Mouse (Mus musculus) spleen, adult 12 weeks (tissue): ENCODE measurements around the gene Spry1.

ENCODE experiments used
- DNase-seq: peaks from one replicate; pipeline ENCODE4 v3.0.0; 2022; ENCODE audit warnings: low spot score

Gene Spry1

DNA sequence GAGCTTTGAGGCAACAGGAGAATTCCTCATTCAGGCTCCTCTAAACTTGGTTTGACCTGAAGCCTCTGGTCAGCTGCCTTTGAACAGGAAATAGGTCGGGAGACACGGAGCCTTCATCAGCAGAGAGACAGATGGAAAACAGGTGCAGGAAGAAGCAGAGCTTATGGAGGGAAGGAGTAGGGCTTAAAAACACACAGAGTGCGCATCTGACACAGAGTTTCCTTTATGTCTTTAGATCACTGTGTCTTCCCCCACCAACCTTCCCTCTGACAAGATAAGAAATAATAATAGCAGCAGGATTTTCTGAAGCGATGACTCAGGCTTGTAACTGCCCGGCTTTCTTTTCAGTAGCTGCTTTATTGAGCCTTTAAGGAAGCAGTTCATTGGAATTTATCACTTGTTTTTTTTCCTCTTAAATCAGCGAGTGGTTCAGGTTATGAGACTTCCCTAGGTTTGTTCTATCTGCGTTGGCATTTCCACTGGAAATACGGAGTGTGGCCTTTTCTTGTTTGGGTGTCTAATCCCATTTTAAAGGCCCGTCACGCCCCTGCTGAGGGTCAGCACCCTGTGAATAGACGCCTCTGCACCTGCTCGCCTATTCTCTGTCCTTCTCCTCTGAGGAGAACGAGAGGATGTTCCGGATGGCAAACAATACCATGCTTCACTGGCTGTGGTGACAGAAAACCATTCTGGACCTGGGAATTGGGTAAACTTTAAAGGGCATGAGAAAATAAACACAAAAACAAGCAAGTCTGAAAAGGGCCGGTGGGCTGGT, 32.7 kb downstream of the Spry1 start:
- no peak for DNase-seq

GRCm38 (mm10) chr3:37673513-37674261, 33.9 kb downstream of the Spry1 start:
- no peak for DNase-seq

GRCm38 (mm10) chr3:37675056-37675525, 35.3 kb downstream of the Spry1 start:
- DNase-seq, result no peak

DNA sequence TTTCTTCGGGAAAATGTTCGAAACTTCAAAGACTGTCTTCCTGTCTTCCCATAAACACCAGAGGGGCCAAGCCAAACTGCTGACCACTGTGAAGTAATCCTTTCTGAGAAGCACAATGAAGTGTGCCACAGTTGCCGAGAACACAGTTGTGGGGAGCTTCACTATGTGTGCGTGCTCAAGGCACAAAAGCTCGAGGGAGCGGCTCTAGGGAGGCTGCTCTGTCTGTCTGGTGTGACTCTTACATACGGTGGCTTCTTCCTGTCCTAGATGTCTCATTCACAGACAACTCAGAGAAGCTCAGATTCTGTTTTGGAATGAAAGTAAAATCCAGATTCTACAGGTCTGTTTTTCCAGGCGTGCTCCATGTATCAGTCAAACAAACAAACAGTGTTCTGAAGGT, 36.5 kb downstream of the Spry1 start:
- no peak for DNase-seq

DNA sequence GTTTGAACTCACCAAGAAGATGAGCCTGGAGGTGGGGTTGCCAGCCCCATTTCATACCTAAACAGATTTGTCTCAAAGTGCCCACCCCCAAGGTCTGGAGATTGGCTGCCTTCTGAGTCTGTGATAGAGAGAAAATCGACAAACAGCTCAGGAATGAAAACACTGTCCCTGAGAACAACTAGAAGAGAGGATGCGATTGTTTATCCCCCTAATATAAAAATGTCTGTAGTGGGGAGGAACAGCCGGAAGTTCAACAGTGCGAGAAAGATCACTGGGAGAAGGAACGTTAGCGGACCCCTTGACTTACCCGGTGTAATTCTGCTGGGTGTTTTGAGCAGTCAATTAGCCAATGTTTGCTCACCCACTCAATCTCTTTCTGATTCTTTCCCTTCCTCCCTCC, 46.5 kb downstream of the Spry1 start:
- no peak for DNase-seq

DNA sequence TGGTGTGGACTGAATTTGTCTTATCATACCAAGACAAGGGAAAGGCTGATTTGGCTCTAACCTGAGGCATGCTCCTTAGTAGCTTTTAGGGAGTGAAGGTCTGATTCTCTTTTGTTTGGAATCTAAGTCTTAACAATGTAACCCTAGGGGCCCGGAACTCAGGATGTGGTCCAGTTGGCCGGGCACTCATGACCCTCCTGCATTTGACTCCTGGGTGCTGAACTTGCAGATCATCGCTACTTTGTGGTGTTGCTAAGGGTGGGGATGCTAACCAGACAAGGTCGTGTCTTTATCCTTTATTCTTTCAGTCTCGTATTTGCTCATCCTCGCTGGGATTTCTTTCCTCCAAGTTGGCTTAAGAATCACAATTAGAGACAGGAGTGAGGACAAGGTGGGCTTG, 47.0 kb downstream of the Spry1 start:
- DNase-seq, result no peak

DNA sequence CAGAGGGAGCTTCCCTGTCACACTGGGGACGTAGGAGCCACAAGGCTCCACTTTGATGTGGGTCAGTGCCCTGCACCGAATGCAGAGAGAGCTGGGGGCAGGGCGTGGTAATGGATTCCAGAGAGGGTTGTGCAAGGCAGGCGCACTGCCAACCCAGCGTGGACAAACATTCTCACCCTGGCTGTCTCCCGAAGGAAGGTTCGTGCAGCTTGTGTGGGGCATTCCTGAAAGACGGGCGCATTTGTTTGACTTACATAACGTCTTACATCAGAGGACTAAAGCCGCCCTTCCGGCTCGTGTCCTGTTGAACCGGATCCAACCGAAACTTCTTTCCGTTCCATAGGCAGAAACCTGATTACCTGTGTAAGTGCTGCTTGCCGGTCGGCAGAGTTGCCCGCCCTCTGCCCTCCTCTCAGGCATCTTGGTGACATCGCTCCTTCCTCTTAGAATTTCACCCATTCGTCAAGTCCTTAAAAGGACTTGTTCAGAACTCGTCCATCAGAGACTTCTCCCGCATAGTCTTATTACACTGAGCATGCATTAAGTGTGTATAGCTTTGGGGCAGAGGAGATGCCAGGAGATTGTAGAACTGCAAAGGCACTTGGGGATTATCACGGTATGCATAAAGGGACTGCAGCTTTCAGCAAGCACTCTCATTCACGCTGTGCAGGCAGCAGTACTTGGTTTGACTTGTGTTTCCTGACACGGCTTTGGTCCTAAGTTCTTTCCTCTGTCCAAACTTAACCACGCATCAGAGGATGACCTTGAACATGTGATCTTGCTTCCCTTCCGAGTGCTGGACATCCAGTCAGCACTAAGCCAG, 47.6 kb downstream of the Spry1 start:
- DNase-seq, result no peak

DNA sequence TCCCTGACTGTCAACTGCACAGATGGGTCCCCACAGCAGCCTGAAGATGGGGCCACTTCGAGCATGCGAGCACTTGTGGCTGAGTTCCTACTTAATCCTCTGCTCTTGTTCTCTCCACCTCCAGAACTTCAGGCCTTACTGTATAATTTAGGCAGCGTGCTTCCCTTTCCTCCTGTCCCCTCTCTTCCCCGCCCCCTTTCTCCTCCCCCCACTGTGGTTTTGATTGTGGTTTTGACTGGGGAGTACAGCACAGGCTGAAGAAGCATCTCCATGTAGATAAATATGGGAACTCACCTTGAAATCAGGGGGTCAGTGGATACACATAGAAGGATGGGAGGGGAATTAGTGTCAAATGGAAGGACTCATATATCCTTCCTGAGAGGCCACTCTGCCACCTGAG, 53.2 kb downstream of the Spry1 start:
- no peak for DNase-seq

GRCm38 (mm10) chr3:37693552-37693951, 53.8 kb downstream of the Spry1 start:
- DNase-seq, result no peak
